Mouse (Mus musculus): ENCODE results near the gene Parp11. TPM values are rescaled to one million over a fixed set of nuclear protein-coding genes. Genes with fewer than 3 reads are reported as not detected.
A peak's percentile ranks its signal among the peaks of the same experiment; 100 is the strongest.
"Not testable (repeated sequence)": the region's sequence is repeated elsewhere in the genome, so short reads cannot be mapped to it uniquely, and the experiment has no call there.

Gene Parp11
- total RNA-seq, 2 experiments from 2014 or later: 7.7 to 10.7 TPM

DNA sequence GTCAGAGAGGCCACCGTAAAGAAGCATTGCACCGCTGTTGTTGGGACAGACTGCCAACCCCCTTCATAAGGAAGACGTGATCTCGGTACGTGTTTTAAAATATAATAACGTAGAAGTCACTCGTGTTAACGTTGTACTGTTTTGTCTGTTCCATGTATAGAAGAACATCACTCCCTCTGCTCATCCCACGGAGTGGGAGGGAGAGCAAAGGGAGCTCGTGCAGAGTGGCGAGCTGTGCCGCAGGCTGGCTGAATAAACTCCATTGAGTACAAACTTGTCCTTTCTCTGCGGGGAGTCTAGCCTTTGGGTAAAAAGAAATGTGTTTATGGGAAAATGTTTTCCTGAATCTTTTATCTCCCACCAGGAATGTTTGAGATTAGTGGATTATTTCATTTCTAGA is 47.1 kb downstream of the Parp11 start:
- DNase-seq: no peak
- intact Hi-C loops (cut with DNase I): no loop called here

DNA sequence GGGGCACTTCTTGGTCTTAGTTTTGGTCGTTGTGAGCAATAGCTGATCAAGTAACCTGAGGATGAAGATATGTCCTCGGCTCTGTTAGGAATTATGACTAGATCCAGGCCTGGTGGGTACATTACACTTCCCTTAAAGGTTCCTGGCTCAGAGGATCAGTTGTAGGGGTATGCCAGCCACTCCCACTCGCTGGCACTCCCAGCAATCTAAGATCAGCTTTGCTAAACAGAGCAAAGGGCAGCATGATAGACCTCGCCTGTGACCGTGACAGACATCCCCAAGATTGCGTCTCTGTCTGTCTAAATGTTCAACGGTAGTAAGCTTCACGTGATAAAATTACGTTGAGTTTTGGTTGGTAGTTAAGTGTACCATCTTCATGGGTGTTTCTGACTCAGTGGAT is 47.7 kb downstream of the Parp11 start:
- intact Hi-C loops (cut with DNase I): no loop called here
- DNase-seq: no peak

DNA sequence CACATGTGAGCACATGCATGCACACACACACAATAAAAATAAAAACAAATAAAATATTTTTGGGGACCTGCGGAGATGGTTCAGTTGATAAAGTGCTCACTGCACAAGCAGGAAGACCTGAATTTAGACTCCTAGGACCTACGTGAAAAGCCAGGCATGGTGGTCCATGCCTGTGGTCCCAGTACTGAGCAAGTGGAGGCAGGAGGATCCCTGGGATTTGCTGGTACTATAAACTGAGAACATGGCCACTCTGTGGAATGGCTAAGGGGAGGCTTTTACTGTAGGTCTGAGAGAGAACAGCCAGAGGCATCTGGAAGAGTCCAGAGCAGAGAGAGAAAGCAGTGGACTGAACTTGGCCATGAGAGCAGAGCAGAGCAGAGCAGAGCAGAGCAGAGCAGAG is 48.6 kb downstream of the Parp11 start:
- no peak for DNase-seq
- intact Hi-C loops (cut with DNase I): no loop called here

DNA sequence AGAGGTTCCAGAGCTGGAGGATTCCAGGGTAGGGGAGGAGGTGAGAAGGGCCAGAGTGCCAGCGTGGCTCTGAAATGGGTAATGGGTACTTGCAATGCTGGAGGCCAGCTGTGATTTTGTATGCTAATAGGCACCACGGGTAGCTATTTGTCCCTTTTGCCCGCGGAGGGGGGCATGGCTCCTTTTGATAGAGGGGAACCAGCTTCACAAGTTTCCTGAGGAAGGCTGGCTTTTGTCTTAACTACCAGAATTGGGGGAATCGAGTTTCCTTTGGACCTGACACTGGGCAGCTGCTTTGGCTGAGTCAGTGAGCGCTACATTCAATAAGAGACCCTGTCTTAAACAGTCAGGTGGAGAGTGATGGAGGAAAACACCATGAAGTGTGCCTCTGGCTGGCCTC is 49.2 kb downstream of the Parp11 start:
- intact Hi-C loops (cut with DNase I): no loop called here
- no peak for DNase-seq

DNA sequence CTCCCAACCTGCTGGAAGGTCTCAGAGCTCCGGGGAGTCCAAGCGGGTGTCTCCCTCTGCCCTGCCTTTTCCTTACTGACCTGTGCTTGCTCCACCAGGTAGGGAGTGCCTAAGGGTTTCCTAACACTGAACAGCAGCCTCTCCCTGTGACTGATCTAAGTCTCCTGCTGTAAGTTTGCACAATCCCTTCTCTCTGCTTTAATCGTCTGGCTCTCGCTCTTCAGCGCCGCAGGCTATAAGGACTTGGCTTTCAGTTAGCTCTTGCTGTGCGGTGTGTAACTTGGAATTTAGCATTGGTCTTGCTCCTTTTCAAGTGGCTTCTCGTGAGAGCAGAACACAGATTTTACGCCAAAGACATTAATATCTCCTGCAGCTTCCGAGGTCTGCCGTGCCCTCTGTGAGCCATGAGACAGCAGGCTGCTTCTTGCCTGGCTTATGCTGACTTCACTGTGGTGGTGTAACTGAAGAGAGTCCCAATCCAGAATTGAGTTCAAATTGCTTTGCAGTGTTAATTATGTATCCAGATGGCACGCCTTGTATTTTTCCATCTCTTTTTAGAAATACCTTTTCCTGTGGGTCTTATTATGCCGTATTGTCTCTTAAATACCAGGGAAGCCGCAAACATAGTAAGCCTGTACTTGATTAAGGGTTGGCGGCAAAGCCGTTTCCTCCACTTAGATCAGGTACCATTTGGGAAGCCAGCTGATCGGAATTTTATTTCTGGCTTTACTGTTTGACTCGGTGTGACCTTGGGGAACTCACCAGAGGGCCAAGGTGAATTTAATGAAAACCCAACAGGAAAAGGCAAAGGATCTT is 50.4 kb downstream of the Parp11 start:
- DNase-seq: no peak
- intact Hi-C loops (cut with DNase I): no loop called here

DNA sequence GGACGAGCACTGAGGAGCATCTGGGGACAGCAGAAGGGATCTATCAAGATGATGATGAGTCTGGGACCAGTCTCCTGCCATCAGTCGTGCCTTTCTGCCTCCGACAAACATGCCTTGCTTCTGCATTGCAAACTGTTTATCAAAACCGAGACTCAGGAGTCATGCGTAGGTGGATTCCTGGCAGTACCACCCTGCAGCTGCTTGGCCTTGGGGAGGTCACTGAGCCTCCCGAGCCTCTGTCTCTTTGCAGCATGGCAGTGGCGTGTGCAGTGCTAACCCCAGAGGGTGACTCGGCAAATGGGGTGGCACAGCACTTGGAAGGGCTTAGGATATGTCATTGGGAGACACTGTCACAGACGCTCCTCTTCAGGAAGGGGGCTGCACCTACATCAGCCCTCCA is 53.5 kb downstream of the Parp11 start:
- no peak for DNase-seq
- intact Hi-C loops (cut with DNase I): no loop called here

DNA sequence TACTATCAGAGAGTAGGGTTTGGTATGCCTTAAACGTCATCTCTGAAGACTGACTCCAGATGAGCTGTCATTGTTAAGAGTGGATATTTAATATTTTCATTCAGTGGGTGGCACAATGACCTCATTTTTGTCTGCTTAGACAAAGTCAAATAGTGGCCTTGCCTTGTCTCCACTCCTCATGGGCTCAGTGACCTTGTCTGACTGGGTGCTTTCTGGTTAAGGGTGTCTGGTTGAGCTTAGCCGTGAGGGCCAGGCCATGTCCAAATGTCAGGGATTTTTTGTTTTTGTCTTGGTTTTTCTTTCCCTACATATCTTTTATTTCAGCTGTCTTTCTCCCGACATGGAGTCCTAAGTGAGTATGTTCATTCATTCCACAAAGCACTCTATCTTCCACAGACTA is 54.2 kb downstream of the Parp11 start:
- DNase-seq: no peak
- intact Hi-C loops (cut with DNase I): no loop called here

DNA sequence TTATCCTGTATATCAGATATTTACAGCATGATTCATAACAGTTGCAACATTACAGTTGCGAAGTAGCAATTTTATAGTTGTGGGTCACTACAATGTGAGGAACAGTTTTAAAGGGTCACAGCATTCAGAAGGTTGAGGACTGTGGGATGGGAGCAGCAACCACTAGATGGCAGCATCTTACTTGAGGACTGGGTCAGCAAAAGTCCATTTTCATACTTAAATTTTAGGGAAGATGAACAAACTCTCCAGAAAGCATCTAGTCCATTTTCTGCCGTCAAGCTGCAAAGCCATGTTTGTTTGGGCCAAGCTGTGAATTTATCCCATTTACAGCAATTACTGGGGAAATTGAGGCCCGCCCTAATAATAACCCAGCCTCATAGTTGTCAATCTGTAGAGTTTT is 55.9 kb downstream of the Parp11 start:
- peak; percentile 31 to 64 for DNase-seq
- intact Hi-C loops (cut with DNase I): loop anchor here (2.0 kb wide), 1 partner anchor 80 kb away; no protein-coding TSS in a partner anchor

DNA sequence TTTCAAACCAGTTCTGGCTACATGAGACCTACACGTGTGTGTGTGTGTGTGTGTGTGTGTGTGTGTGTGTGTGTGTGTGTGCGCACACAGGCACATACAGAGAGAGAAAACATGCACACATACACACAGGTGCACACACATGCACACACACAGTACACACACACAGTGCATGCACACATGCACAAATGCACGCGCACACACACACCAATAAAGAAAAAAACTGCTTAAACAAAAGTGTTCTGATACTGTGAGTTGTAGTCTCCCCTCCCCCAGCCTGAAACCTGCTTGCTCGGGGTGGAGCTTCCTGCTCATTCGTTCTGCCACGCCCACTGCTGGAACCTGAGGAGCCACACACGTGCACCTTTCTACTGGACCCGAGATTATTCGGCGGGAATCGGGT is 67.1 kb downstream of the Parp11 start:
- DNase-seq; intact Hi-C loops (cut with DNase I): not testable (repeated sequence)

DNA sequence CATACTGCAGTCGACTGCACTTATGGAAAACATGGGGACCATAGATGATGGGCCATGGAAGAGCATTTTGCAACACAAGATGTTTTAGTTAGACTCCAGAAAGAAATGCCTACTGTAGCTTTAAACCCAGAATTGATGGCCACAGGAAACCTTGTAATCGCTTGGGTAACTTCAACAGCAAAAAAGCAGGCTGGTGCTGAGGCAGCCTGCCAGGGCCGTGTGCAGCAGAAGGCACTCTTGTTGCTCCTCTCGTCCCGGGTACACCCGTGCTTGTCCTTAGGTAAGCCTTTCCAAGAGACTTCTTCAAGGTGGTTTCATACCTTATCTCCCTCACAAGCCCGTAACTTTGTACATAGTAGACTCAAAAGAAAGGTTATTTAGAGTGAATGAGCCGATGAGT is 74.5 kb downstream of the Parp11 start:
- intact Hi-C loops (cut with DNase I): no loop called here
- no peak for DNase-seq

DNA sequence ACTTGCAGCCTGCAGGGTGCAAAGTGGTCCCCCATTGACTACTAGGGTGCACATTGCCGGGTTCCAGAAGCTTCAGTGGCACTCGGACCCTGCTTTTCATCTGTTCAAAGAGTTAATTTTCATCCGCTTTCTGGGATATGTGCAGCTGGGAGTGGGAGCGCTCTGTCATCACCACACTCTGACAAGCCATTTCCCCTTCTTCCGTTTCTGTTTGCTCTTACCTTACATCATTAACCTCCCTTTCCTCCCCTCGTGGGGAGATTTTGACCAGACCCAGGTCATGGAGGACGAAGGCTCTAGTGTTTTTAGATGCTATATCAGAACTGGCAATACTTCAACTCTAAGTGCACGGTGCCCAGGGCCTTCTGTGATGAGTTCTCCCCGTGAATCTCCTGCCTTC is 75.7 kb downstream of the Parp11 start:
- DNase-seq: no peak

DNA sequence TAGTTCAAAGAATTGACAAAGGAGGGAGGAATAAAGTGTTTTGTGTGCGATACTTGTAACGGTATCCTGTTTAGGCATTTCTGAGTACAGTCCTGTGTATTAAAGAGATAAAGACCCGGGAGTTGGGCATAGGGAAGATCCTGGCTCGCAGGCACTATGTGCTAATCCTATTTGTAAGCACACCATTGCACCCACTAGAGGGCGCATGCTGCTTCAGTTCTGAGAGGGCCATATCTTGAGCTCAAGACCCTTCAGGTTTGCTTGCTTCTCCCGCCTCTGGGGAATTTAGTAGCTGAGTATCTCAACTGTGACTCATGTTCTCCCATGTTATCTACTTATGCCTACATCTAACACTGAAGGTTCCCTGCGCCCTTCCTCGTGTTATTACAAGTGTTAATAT is 77.8 kb downstream of the Parp11 start:
- intact Hi-C loops (cut with DNase I): no loop called here
- peak; percentile 55 to 76 for DNase-seq

More for the DNA sequence above, 75.7 kb downstream of the Parp11 start:
- intact Hi-C loops (cut with DNase I): no loop called here

DNA sequence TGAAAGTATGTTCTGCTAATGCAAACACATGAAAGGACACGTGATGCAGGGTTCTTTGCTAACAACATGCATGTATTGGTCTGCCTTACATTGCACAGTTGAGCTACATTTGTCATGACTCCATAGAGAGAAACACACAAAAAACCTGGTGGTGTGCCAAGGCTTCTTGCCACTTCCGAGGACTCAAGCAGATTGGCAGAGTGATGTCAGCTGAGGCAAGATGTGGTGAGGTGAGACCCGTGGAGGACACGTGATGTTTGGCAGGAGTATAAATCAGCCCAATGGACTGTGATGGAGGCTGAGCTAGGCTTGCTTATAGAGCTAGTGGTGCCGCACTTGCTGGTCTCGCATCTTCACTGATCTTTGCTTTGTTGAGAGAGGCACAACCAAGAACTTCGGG is 82.0 kb downstream of the Parp11 start:
- intact Hi-C loops (cut with DNase I): no loop called here
- DNase-seq: no peak

DNA sequence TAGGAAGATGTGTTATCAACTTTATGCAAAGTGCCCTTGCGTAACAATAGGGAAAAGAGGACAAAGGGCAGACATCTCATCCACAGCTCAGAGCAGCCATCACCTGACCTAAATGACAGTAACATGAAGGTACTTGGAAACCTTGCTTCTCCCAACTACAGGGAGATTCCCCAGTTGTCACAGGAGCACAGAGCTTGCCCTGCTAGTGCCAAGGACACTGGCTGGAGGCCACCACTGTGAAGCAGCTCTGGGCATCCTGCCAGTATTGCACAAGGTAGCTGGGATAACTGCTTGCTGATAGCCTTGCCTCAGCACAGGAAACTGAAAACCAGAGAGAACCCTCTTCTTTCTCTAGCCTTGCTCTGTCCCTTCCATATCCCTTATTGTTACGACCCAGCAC is 82.8 kb downstream of the Parp11 start:
- intact Hi-C loops (cut with DNase I): no loop called here
- DNase-seq: peak; percentile 83 to 92

DNA sequence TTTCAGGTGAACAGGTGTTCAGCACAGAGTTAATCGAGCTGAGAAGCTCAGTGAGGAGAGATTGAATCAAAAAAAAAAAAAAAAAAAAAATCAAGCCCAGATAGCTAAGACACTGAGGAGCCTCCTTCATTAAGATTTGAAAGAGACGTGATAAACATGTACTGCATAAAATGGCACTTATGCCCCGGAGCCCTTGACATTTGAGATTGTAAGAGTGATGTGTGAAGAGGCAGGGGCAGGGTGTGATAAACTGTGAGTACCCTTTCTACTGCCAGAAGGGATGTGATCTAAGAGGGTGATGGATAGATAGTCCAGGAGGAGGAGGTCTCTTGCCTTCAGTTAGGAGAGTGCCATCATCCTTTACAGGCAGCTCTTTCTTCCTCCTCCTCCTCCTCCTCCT is 83.6 kb downstream of the Parp11 start:
- DNase-seq: no peak
- intact Hi-C loops (cut with DNase I): no loop called here

DNA sequence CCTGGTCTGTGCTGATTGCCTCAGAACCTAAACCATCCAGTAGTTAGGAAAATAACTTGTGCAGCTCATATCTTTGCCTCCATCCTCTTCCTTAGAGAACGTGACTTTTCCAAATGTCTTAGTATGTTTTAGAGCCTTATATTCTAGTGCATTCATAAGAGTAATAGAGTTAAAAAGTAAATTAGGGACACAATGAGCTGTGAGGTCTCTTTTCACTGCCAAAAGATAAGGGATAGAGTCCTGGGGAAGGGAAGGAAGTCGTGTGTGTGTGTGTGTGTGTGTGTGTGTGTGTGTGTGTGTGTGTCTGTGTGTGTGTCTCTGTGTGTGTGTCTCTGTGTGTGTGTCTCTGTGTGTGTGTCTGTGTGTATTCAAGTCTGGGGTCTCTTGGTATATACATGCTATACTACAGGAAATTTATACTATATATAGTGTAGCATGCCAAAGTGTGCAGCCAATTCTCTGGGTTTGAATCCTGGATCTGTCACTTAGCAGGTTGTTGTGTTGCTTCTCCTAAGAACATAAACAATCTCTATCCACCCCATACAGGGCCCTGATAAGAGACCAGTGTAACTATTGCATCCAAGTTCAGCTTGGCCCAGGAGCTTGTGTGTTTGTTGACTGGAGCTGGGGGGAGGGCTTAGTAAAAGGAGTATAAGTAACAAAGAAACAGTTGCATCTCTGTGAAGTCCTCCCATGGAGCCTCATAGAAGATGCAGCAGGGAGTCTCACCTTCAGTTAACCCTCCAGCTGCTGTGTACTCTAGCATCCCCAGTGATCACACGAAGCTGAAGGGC is 85.0 kb downstream of the Parp11 start:
- DNase-seq: no peak
- intact Hi-C loops (cut with DNase I): no loop called here

DNA sequence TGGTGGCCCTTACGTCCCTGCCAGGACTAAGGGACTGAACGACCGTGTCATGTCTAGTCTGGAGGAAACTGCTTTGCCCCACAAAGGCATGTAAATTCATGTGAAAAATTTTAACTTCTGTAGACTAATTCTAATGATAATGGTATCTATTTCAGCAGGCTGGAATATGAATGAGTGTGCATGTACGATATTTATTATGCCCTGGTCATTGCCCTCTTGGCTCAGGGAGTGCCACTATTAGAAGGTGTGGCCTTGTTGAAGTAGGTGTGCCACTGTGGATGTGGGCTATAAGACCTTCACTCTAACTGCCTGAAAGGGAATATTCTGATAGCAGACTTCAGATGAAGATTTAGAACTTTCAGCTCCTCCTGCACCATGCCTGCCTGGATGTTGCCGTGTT is 85.7 kb downstream of the Parp11 start:
- DNase-seq: no peak
- intact Hi-C loops (cut with DNase I): no loop called here

DNA sequence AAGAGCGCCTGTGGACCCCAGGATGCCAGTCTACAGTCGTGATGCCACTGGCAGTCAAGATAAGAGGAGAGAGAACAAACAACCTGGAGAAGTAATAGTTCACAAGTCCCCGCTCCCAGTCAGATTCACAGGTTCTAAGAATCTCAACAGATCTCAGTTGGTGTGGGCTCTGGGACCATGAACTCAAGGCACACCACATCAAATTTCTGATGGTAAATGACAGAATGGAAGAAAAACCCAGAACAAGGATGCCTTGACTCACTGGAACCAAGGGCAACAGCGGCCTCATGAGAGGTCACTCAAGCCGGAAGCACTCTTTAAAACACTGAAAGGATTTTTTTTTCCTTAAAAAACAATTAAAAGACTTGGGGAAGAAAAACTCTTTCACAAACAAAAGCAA is 87.1 kb downstream of the Parp11 start:
- no peak for DNase-seq
- intact Hi-C loops (cut with DNase I): no loop called here

DNA sequence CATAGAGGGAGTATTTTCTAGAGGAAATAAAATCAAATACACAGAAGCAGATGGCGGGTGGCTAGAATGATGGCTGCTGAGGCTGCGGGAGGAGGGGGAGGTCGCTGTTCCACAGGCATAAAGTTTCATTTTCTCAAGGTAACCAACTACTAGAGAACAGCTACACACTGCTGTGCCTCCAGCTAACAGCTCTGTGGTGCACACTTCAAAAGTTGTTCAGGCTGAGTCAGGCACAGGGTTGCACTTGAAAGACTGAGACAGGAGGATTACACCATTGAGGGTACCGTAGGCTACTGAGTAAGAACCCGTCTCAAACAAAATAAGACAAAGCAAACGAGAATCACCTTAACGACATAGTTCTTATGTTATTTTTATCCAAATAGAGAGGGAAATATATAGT is 90.4 kb downstream of the Parp11 start:
- no peak for DNase-seq
- intact Hi-C loops (cut with DNase I): no loop called here

DNA sequence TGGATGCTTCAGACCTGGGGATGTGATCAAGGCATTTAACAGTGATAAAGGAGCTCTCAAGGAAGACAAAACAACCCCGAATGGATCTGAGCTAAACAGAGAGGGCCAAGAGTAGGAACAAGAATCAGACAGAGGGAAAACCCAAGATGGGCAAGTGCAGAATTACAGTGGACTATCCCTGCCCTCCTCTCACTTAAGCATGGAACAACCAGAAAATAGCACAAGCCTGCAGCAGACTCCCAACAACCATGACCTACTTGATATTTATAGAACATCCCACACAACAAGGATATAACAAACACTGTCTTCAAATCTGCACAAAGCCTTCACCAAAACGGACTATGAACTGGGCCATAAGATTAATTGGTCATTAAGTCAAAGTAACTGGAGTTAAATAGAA is 91.5 kb downstream of the Parp11 start:
- DNase-seq: no peak
- intact Hi-C loops (cut with DNase I): no loop called here

DNA sequence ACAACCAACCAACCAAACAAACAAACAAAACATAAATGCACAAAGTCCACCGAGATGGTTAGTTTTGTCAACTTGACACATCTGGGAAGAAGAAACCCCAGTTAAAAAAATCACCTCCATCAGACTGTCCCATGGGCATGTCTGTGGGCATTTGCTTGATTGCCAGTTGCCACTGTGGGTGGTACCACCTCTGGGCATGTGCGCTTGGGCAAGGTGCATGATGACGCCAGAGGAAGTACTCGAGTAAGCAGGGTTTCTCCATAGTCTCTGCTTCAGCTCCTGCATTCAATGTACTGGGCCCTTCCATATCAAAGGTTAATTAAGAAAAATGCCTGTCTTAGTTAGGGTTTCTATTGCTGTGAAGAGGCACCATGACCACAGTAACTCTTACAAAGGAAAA is 92.6 kb downstream of the Parp11 start:
- no peak for DNase-seq
- intact Hi-C loops (cut with DNase I): no loop called here

DNA sequence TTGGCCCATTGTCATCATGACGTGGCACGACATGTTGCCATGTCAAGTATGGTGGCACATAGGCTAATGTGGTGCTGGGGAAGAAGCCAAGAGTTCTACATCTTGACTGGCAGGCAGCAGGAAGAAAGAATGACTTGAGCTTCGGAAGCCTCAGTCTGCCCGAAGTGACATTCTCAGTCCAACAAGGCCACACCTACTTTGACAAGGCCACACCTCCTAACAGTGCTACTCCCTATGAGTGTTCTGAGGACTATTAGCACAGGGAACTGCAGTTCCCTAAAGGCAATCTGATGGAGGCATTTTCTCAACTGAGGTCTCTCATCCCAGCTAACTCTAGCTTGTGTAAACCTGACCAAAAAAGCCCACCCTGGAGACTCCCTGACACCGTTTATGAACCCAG is 93.0 kb downstream of the Parp11 start:
- no peak for DNase-seq
- intact Hi-C loops (cut with DNase I): loop anchor here (5.0 kb wide), 2 partner anchors 383 to 408 kb away; no protein-coding TSS in a partner anchor
